Mouse (Mus musculus): ENCODE measurements around the gene Hs3st6.

GRCm38 (mm10) chr17:24717943-24718342 lies 34.8 kb upstream of the Hs3st6 start, which contains the start of the genes Rnf151 and Rps2:
- TF ChIP-seq CTCF (IDR thresholded peaks at IDR 0.05; ENCODE audit: borderline replicate concordance, insufficient read depth, low read depth, low read length) (no peak), POLR2A (IDR thresholded peaks at IDR 0.05; ENCODE audit: borderline replicate concordance, insufficient read depth, low read length) (no peak)
